Mouse (Mus musculus) lung, adult 2 months (tissue): Measurements from ENCODE around the gene Anks3.

ENCODE experiments used
- CTCF ChIP-seq: fragments of 200-500 bp; IDR thresholded peaks from 2 replicates; pipeline ENCODE4 v1.5.1; 2011; ENCODE audit warnings: mild to moderate bottlenecking, low read length, control low read depth; ENCODE audit not compliant: insufficient read depth
- POLR2A ChIP-seq: fragments of 200-500 bp; IDR thresholded peaks from 2 replicates; pipeline ENCODE4 v1.6.1; 2011; ENCODE audit warnings: low read depth, mild to moderate bottlenecking, control low read depth, low read length, borderline replicate concordance; ENCODE audit errors: extremely low read depth

DNA sequence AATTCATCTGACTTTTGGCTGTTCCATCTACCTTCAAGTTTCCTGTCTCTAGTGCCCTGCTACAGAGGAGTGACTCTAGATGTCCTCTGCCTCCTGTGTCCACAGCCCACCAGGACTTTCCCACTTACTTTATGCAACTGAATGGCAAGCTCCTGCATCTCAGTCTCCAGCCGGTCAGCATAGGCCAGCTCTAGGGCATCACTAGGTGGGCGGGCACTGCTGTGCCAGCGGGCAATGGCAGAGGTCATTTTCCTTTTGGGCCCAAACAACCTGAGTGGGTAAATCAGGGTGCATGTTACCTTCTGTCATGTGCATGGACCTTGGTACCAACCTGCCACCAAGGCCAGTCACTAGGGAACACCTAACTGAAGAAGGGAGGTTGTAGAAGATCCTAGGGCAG lies 20.6 kb downstream of the Anks3 start:
- no peak for TF ChIP-seq POLR2A
- TF ChIP-seq CTCF, result no peak
